Mouse (Mus musculus): ENCODE results near the gene Prl3a1. TPM values are rescaled to one million over a fixed set of nuclear protein-coding genes. Genes with fewer than 3 reads are reported as not detected.

Prl3a1 gene
- total and polyA plus RNA-seq, 3 experiments = not detected

DNA sequence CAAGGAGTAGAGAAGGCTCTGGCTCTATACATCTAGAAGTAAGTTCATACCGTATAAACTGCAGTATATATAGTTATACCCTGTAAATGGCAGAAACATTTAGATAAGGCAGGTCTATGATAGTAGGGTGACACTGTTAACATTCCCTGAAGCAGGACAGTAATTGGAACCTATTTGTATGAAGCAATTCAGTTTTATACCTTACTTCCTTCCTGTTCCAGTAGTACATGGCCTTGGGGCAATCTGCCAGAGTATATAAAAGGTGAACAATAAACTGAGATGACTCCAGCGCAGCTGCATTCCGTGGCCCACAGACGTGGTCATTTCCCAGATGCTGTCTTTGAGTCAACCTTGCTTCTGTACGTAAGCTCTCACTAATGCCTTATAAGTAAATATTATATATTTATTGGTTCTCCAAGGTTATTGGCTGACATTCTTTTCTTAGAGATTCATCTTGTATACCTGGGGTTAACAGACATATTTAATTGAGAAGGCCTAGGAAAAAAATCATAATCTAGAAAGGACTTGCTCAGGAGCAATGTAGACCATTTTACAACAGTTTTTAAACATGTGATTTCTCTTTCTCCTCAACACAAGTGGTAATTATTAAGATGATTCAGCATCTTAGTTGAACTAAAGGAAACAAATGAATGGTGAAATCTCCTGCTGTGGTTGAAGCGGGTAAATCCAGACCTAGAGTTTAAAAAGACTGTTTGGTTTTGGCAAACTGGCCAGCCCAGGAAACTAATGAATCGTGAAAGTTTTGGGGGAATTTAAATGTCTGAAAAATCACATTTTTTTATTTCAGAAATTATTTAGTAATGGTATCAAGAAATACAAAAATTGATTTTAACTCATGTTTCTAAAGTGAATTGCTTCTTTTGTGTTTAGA lies 53.3 kb downstream of the Prl3a1 start, which contains the start of gene Prl6a1:
TSS of gene Prl6a1 (plus strand) at position 294 of the 892 bp plus-strand sequence.
- Histone ChIP-seq H3K27ac (ENCODE audit: insufficient read depth, low read depth) (no peak within 1 kb of the TSS), H3K79me2 (replicated peaks; ENCODE audit: control insufficient read depth, extremely low read depth, insufficient read depth, poor library complexity, severe bottlenecking) (no peaks in the 10 kb centered on the region), H3K4me1 (ENCODE audit: control insufficient read depth in 1 of 2, insufficient read depth in 2 of 2) (peaks cover 0 to 5% of the 10 kb centered on the region in 2 experiments; a peak in 1 of 4 replicates), H3K9ac (ENCODE audit: insufficient read depth, low read depth) (no peak within 1 kb of the TSS), H3K9me3 (replicated peaks; ENCODE audit: low read length) (no peaks in the 10 kb centered on the region), H3K27me3 (replicated peaks) (no peaks in the 10 kb centered on the region), H3K4me2 (ENCODE audit: insufficient read depth, low read depth, poor library complexity, severe bottlenecking) (no peak within 1 kb of the TSS), H3K36me3 (replicated peaks in 1 of 2; ENCODE audit: control insufficient read depth in 1 of 2, insufficient read depth in 1 of 2, low read length in 1 of 2) (no peaks in the 10 kb centered on the region), H3K4me3 (replicated peaks in 1 of 3; ENCODE audit: low read depth in 2 of 3, low read length in 2 of 3, poor library complexity in 1 of 3) (no peak within 1 kb of the TSS)
- DNase-seq (ENCODE audit: extremely low read depth) = no peak
- dilution Hi-C loops (cut with MboI; ENCODE audit: extremely low pct_ligation_motif_present, extremely low pct_unique_long_range_greater_than_20kb, low sequenced_read_pairs) (no loop called here), in situ Hi-C loops (cut with MboI; ENCODE audit: low pct_ligation_motif_present, low pct_unique_long_range_greater_than_20kb, low sequenced_read_pairs) (no loop called here)
- TF ChIP-seq ZNF384 (IDR thresholded peaks at IDR 0.05; ENCODE audit: low read depth, low read length) = no peak
- no peak for TF ChIP-seq POLR2A (IDR thresholded peaks at IDR 0.05; ENCODE audit: low read depth, low read length)
- no peak for TF ChIP-seq JUN (IDR thresholded peaks at IDR 0.05; ENCODE audit: insufficient read depth, low read depth, low read length)
- TF ChIP-seq BHLHE40 (IDR thresholded peaks at IDR 0.05; ENCODE audit: low read depth, low read length) = no peak
- no peak for TF ChIP-seq ETS1 (conservative IDR thresholded peaks at IDR 0.05; ENCODE audit: low read depth, low read length)
- TF ChIP-seq ZC3H11A (IDR thresholded peaks at IDR 0.05; ENCODE audit: low read depth, low read length) = no peak
- no peak for TF ChIP-seq TBP (conservative IDR thresholded peaks at IDR 0.05; ENCODE audit: low read depth, low read length)
- TF ChIP-seq USF1 (IDR thresholded peaks at IDR 0.05; ENCODE audit: low read depth, low read length) = no peak

Other genes starting within 250 kb of the Prl3a1 start
- not detected in 2 replicates for gene Prl, start 201.9 kb upstream of the Prl3a1 start, total RNA-seq (2012; rRNA removed)
- gene Prl, start 201.9 kb upstream of the Prl3a1 start, total RNA-seq (2014; rRNA removed) = not detected in 2 replicates
- not detected in 2 replicates for gene Prl, start 201.9 kb upstream of the Prl3a1 start, polyA plus RNA-seq (2012; ENCODE audit: insufficient read length, low read depth)
- gene Prl3d1, start 165.2 kb upstream of the Prl3a1 start, total RNA-seq (2012; rRNA removed) = not detected in 2 replicates
- gene Prl3d1, start 165.2 kb upstream of the Prl3a1 start, total RNA-seq (2014; rRNA removed) = not detected in 2 replicates
- gene Prl3d1, start 165.2 kb upstream of the Prl3a1 start, polyA plus RNA-seq (2012; ENCODE audit: insufficient read length, low read depth) = not detected in 2 replicates
- gene Prl3d2, start 137.7 kb upstream of the Prl3a1 start, total RNA-seq (2012; rRNA removed) = not detected in 2 replicates
- not detected in 2 replicates for gene Prl3d2, start 137.7 kb upstream of the Prl3a1 start, total RNA-seq (2014; rRNA removed)
- not detected in 2 replicates for gene Prl3d2, start 137.7 kb upstream of the Prl3a1 start, polyA plus RNA-seq (2012; ENCODE audit: insufficient read length, low read depth)
- not detected in 2 replicates for gene Prl3d3, start 102.6 kb upstream of the Prl3a1 start, total RNA-seq (2012; rRNA removed)
- not detected in 2 replicates for gene Prl3d3, start 102.6 kb upstream of the Prl3a1 start, total RNA-seq (2014; rRNA removed)
- not detected in 2 replicates for gene Prl3d3, start 102.6 kb upstream of the Prl3a1 start, polyA plus RNA-seq (2012; ENCODE audit: insufficient read length, low read depth)
- gene Prl3c1, start 62.8 kb upstream of the Prl3a1 start, total RNA-seq (2012; rRNA removed) = not detected in 2 replicates
- gene Prl3c1, start 62.8 kb upstream of the Prl3a1 start, total RNA-seq (2014; rRNA removed) = not detected in 2 replicates
- gene Prl3c1, start 62.8 kb upstream of the Prl3a1 start, polyA plus RNA-seq (2012; ENCODE audit: insufficient read length, low read depth) = not detected in 2 replicates
- not detected in 2 replicates for gene Prl3b1, start 17.6 kb upstream of the Prl3a1 start, total RNA-seq (2012; rRNA removed)
- gene Prl3b1, start 17.6 kb upstream of the Prl3a1 start, total RNA-seq (2014; rRNA removed) = not detected in 2 replicates
- gene Prl3b1, start 17.6 kb upstream of the Prl3a1 start, polyA plus RNA-seq (2012; ENCODE audit: insufficient read length, low read depth) = not detected in 2 replicates
- not detected in 2 replicates for gene Prl6a1, start 53.2 kb downstream of the Prl3a1 start, total RNA-seq (2012; rRNA removed)
- gene Prl6a1, start 53.2 kb downstream of the Prl3a1 start, total RNA-seq (2014; rRNA removed) = not detected in 2 replicates
- gene Prl6a1, start 53.2 kb downstream of the Prl3a1 start, polyA plus RNA-seq (2012; ENCODE audit: insufficient read length, low read depth) = not detected in 2 replicates
- gene Prl8a2, start 86.2 kb downstream of the Prl3a1 start, total RNA-seq (2012; rRNA removed) = not detected in 2 replicates
- gene Prl8a2, start 86.2 kb downstream of the Prl3a1 start, total RNA-seq (2014; rRNA removed) = not detected in 2 replicates
- not detected in 2 replicates for gene Prl8a2, start 86.2 kb downstream of the Prl3a1 start, polyA plus RNA-seq (2012; ENCODE audit: insufficient read length, low read depth)
- gene Prl2b1, start 131.4 kb downstream of the Prl3a1 start, total RNA-seq (2012; rRNA removed) = not detected in 2 replicates
- not detected in 2 replicates for gene Prl2b1, start 131.4 kb downstream of the Prl3a1 start, total RNA-seq (2014; rRNA removed)
- not detected in 2 replicates for gene Prl2b1, start 131.4 kb downstream of the Prl3a1 start, polyA plus RNA-seq (2012; ENCODE audit: insufficient read length, low read depth)
- not detected in 2 replicates for gene Prl8a6, start 179.3 kb downstream of the Prl3a1 start, total RNA-seq (2012; rRNA removed)
- gene Prl8a6, start 179.3 kb downstream of the Prl3a1 start, total RNA-seq (2014; rRNA removed) = not detected in 2 replicates
- not detected in 2 replicates for gene Prl8a6, start 179.3 kb downstream of the Prl3a1 start, polyA plus RNA-seq (2012; ENCODE audit: insufficient read length, low read depth)

Measured in CH12.LX (cell line).